ENCODE assay signal across 32 mouse cellular contexts in the genomic region with DNA sequence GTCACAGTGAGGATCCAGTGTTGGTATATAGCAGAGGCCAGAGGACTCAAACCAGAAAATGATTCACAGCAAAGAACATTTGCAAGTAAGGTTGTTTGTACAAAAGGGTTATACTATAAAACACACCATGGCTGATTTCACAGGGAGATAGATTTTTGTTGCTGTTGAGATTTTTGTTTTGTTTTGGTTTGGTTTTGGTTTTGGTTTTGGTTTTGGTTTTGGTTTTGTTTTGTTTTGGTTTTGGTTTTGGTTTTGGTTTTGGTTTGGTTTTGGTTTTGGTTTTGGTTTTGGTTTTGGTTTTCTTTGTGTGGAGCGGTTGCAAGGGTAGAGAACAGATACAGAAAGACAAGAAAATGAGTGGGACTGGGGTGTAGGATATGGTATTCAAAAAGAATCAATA.
"Had no signal": no experiment of that assay in that cellular context is flagged by ENCODE, and none has a peak within 500 bp of the region (broad histone marks: within the 10 kb centered on the region; RNA-seq: fewer than 3 reads in every experiment).

No protein-coding gene starts in this region.

- H3K4me1 ChIP-seq: limb, embryonic 10.5 days; limb, embryonic 12.5 days; limb, embryonic 13.5 days; limb, embryonic 15.5 days; liver, embryonic 12.5 days; liver, embryonic 13.5 days; liver, embryonic 15.5 days; lung, embryonic 15.5 days; megakaryocyte, embryonic 14.5 days had no signal

- H3K27ac ChIP-seq: limb, embryonic 10.5 days; limb, embryonic 12.5 days; limb, embryonic 13.5 days; limb, embryonic 15.5 days; liver, embryonic 12.5 days; liver, embryonic 13.5 days; liver, embryonic 14.5 days; liver, embryonic 15.5 days; lung, embryonic 15.5 days; macrophage; midbrain, embryonic 10.5 days; midbrain, embryonic 12.5 days; midbrain, embryonic 13.5 days; midbrain, embryonic 15.5 days; neural tube, embryonic 12.5 days had no signal

- H3K4me2 ChIP-seq: limb, embryonic 12.5 days; limb, embryonic 13.5 days; limb, embryonic 15.5 days; liver, embryonic 11.5 days; liver, embryonic 12.5 days; liver, embryonic 13.5 days; liver, embryonic 15.5 days; lung, embryonic 14.5 days; lung, embryonic 15.5 days; midbrain, embryonic 11.5 days; midbrain, embryonic 12.5 days; midbrain, embryonic 13.5 days; midbrain, embryonic 15.5 days; neural tube, embryonic 12.5 days had no signal

- DNase-seq: left cerebral cortex, postnatal 4 days; liver; liver, embryonic 13.5 days; liver, postnatal 0 days; lung, adult 18-20 months; lung, adult 2 months; lung, embryonic 14.5 days; lung, postnatal 10 days; lung, postnatal 14 days; lung, postnatal 36 days; lung, postnatal 4 days; midbrain, embryonic 14.5 days had no signal

- H3K9me3 ChIP-seq: limb, embryonic 10.5 days; limb, embryonic 12.5 days; limb, embryonic 13.5 days; limb, embryonic 15.5 days; liver, embryonic 13.5 days; liver, embryonic 15.5 days; lung, embryonic 15.5 days; midbrain, embryonic 10.5 days; midbrain, embryonic 12.5 days; midbrain, embryonic 13.5 days; midbrain, embryonic 15.5 days; neural tube, embryonic 12.5 days had no signal

- H3K4me3 ChIP-seq: limb, embryonic 10.5 days; limb, embryonic 12.5 days; limb, embryonic 13.5 days; limb, embryonic 15.5 days; liver, embryonic 12.5 days; liver, embryonic 13.5 days; liver, embryonic 15.5 days; lung, embryonic 15.5 days; megakaryocyte, embryonic 14.5 days; midbrain, embryonic 10.5 days; midbrain, embryonic 12.5 days; midbrain, embryonic 13.5 days; midbrain, embryonic 15.5 days; myocyte; neural tube, embryonic 12.5 days had no signal

- ATAC-seq: liver, embryonic 12.5 days; liver, postnatal 0 days; lung, postnatal 0 days; midbrain, embryonic 15.5 days; midbrain, embryonic 16.5 days had no signal

- H3K27me3 ChIP-seq: limb, embryonic 12.5 days; limb, embryonic 13.5 days; limb, embryonic 15.5 days; liver, embryonic 12.5 days; liver, embryonic 13.5 days; liver, embryonic 15.5 days; lung, embryonic 15.5 days; megakaryocyte, embryonic 14.5 days; midbrain, embryonic 12.5 days; midbrain, embryonic 13.5 days; midbrain, embryonic 15.5 days; neural tube, embryonic 12.5 days had no signal

- H3K9ac ChIP-seq: limb, embryonic 12.5 days; limb, embryonic 13.5 days; limb, embryonic 15.5 days; liver, embryonic 12.5 days; liver, embryonic 13.5 days; liver, embryonic 14.5 days; liver, embryonic 15.5 days; liver, postnatal 0 days; lung, embryonic 14.5 days; lung, embryonic 15.5 days; midbrain, embryonic 12.5 days; midbrain, embryonic 13.5 days; midbrain, embryonic 15.5 days; neural tube, embryonic 12.5 days had no signal

- H3K36me3 ChIP-seq: limb, embryonic 10.5 days; limb, embryonic 12.5 days; limb, embryonic 13.5 days; limb, embryonic 15.5 days; liver, embryonic 12.5 days; liver, embryonic 13.5 days; liver, embryonic 15.5 days; lung, embryonic 15.5 days; midbrain, embryonic 10.5 days; midbrain, embryonic 12.5 days; midbrain, embryonic 13.5 days; midbrain, embryonic 15.5 days; neural tube, embryonic 12.5 days had no signal
